Mouse (Mus musculus): ENCODE measurements around the gene B3glct. TPM values are rescaled to one million over a fixed set of nuclear protein-coding genes. Genes with fewer than 3 reads are reported as not detected.

B3glct gene
- polyA plus RNA-seq, 1 experiment from 2014 or later, result 13.8 TPM

GRCm38 (mm10) chr5:149731776-149732175 lies 53.7 kb downstream of the B3glct start:
- H3K4me3 ChIP-seq (ENCODE audit: low read length), result no peak overlapping the region
- peaks cover 8% of the 10 kb centered on the region; the same call in 1 of the 2 replicates for H3K36me3 ChIP-seq (ENCODE audit: control insufficient read depth, insufficient read depth, low read length)
- no peaks in the 10 kb centered on the region for H3K27me3 ChIP-seq (ENCODE audit: control insufficient read depth, insufficient read depth, low read depth, low read length)
- no peak overlapping the region for H3K27ac ChIP-seq (ENCODE audit: low read length)
- peaks cover 4% of the 10 kb centered on the region; the same call in 1 of the 2 replicates for H3K9me3 ChIP-seq (ENCODE audit: control insufficient read depth, low read length)
- no peak overlapping the region for H3K9ac ChIP-seq (ENCODE audit: low read length)
- WGBS, result 91% methylated on average over 8 of the region's 8 CpGs
- no peak for ATAC-seq (ENCODE audit: low read depth)
- no peaks in the 10 kb centered on the region for H3K4me1 ChIP-seq (replicated peaks; ENCODE audit: control insufficient read depth, insufficient read depth, low read length)
- no peak overlapping the region for H3K4me2 ChIP-seq (ENCODE audit: low read depth, low read length)

GRCm38 (mm10) chr5:149737210-149737609 lies 59.2 kb downstream of the B3glct start:
- Histone ChIP-seq H3K4me2 (ENCODE audit: low read depth, low read length) (no peak overlapping the region), H3K9me3 (ENCODE audit: control insufficient read depth, low read length) (peaks cover 3% of the 10 kb centered on the region; the same call in 1 of the 2 replicates), H3K27me3 (ENCODE audit: control insufficient read depth, insufficient read depth, low read depth, low read length) (no peaks in the 10 kb centered on the region), H3K9ac (ENCODE audit: low read length) (no peak overlapping the region), H3K4me1 (replicated peaks; ENCODE audit: control insufficient read depth, insufficient read depth, low read length) (no peaks in the 10 kb centered on the region), H3K4me3 (ENCODE audit: low read length) (no peak overlapping the region), H3K36me3 (ENCODE audit: control insufficient read depth, insufficient read depth, low read length) (peaks cover 8% of the 10 kb centered on the region), H3K27ac (ENCODE audit: low read length) (no peak overlapping the region)
- ATAC-seq (ENCODE audit: low read depth), result no peak
- WGBS, result 94% methylated on average over 1 of the region's 1 CpGs

- Histone ChIP-seq H3K9me3 (ENCODE audit: control insufficient read depth, low read length) (peaks cover 3% of the 10 kb centered on the region; the same call in 1 of the 2 replicates), H3K4me1 (replicated peaks; ENCODE audit: control insufficient read depth, insufficient read depth, low read length) (no peaks in the 10 kb centered on the region), H3K9ac (ENCODE audit: low read length) (no peak overlapping the region), H3K4me2 (ENCODE audit: low read depth, low read length) (no peak overlapping the region), H3K27me3 (ENCODE audit: control insufficient read depth, insufficient read depth, low read depth, low read length) (no peaks in the 10 kb centered on the region), H3K36me3 (ENCODE audit: control insufficient read depth, insufficient read depth, low read length) (peaks cover 5% of the 10 kb centered on the region), H3K4me3 (ENCODE audit: low read length) (no peak overlapping the region), H3K27ac (ENCODE audit: low read length) (no peak overlapping the region)
- WGBS, result 86% methylated on average over 7 of the region's 7 CpGs
- no peak for ATAC-seq (ENCODE audit: low read depth)
Observed at GRCm38 (mm10) chr5:149740145-149740544, 62.1 kb downstream of the B3glct start.

- 79% methylated on average over 3 of the region's 3 CpGs for WGBS
Observed at GRCm38 (mm10) chr5:149740703-149741102, 62.7 kb downstream of the B3glct start.

GRCm38 (mm10) chr5:149742286-149742685 lies 64.3 kb downstream of the B3glct start:
- H3K9ac ChIP-seq (ENCODE audit: low read length), result no peak overlapping the region
- peaks cover 3% of the 10 kb centered on the region; the same call in 1 of the 2 replicates for H3K9me3 ChIP-seq (ENCODE audit: control insufficient read depth, low read length)
- no peak overlapping the region for H3K27ac ChIP-seq (ENCODE audit: low read length)
- 90% methylated on average over 9 of the region's 9 CpGs for WGBS
- H3K27me3 ChIP-seq (ENCODE audit: control insufficient read depth, insufficient read depth, low read depth, low read length), result no peaks in the 10 kb centered on the region
- no peak overlapping the region for H3K4me2 ChIP-seq (ENCODE audit: low read depth, low read length)
- ATAC-seq (ENCODE audit: low read depth), result no peak
- H3K36me3 ChIP-seq (ENCODE audit: control insufficient read depth, insufficient read depth, low read length), result 0 out of 2 replicates have a peak, but pooled peaks cover 2% of the 10 kb centered on the region
- H3K4me3 ChIP-seq (ENCODE audit: low read length), result no peak overlapping the region
- H3K4me1 ChIP-seq (replicated peaks; ENCODE audit: control insufficient read depth, insufficient read depth, low read length), result no peaks in the 10 kb centered on the region

More at GRCm38 (mm10) chr5:149740703-149741102, 62.7 kb downstream of the B3glct start:
- H3K4me3 ChIP-seq (ENCODE audit: low read length), result no peak overlapping the region
- H3K4me2 ChIP-seq (ENCODE audit: low read depth, low read length), result no peak overlapping the region
- H3K4me1 ChIP-seq (replicated peaks; ENCODE audit: control insufficient read depth, insufficient read depth, low read length), result no peaks in the 10 kb centered on the region
- peaks cover 5% of the 10 kb centered on the region for H3K36me3 ChIP-seq (ENCODE audit: control insufficient read depth, insufficient read depth, low read length)
- H3K27me3 ChIP-seq (ENCODE audit: control insufficient read depth, insufficient read depth, low read depth, low read length), result no peaks in the 10 kb centered on the region
- no peak overlapping the region for H3K27ac ChIP-seq (ENCODE audit: low read length)
- H3K9me3 ChIP-seq (ENCODE audit: control insufficient read depth, low read length), result peaks cover 3% of the 10 kb centered on the region; the same call in 1 of the 2 replicates
- ATAC-seq (ENCODE audit: low read depth), result no peak
- H3K9ac ChIP-seq (ENCODE audit: low read length), result no peak overlapping the region

- Histone ChIP-seq H3K36me3 (ENCODE audit: control insufficient read depth, insufficient read depth, low read length) (0 out of 2 replicates have a peak, but pooled peaks cover 2% of the 10 kb centered on the region), H3K27ac (ENCODE audit: low read length) (no peak overlapping the region), H3K4me1 (replicated peaks; ENCODE audit: control insufficient read depth, insufficient read depth, low read length) (no peaks in the 10 kb centered on the region), H3K4me2 (ENCODE audit: low read depth, low read length) (no peak overlapping the region), H3K9me3 (ENCODE audit: control insufficient read depth, low read length) (peaks cover 3% of the 10 kb centered on the region; the same call in 1 of the 2 replicates), H3K9ac (ENCODE audit: low read length) (no peak overlapping the region), H3K27me3 (ENCODE audit: control insufficient read depth, insufficient read depth, low read depth, low read length) (no peaks in the 10 kb centered on the region), H3K4me3 (ENCODE audit: low read length) (no peak overlapping the region)
- ATAC-seq (ENCODE audit: low read depth), result no peak
- 89% methylated on average over 9 of the region's 9 CpGs for WGBS
Observed at GRCm38 (mm10) chr5:149745079-149745478, 67.0 kb downstream of the B3glct start.

- H3K4me1 ChIP-seq (replicated peaks; ENCODE audit: control insufficient read depth, insufficient read depth, low read length), result no peaks in the 10 kb centered on the region
- 83% methylated on average over 27 of the region's 27 CpGs for whole genome bisulfite sequencing
- no peak overlapping the region for H3K27ac ChIP-seq (ENCODE audit: low read length)
- H3K27me3 ChIP-seq (ENCODE audit: control insufficient read depth, insufficient read depth, low read depth, low read length), result no peaks in the 10 kb centered on the region
- no peaks in the 10 kb centered on the region for H3K9me3 ChIP-seq (ENCODE audit: control insufficient read depth, low read length)
- no peak overlapping the region for H3K4me2 ChIP-seq (ENCODE audit: low read depth, low read length)
- H3K36me3 ChIP-seq (ENCODE audit: control insufficient read depth, insufficient read depth, low read length), result no peaks in the 10 kb centered on the region
- H3K4me3 ChIP-seq (ENCODE audit: low read length), result no peak overlapping the region
- ATAC-seq (ENCODE audit: low read depth), result no peak
- H3K9ac ChIP-seq (ENCODE audit: low read length), result no peak overlapping the region
Observed at GRCm38 (mm10) chr5:149748640-149749580, 70.9 kb downstream of the B3glct start.

GRCm38 (mm10) chr5:149751861-149752260 lies 73.8 kb downstream of the B3glct start:
- no peaks in the 10 kb centered on the region for H3K27me3 ChIP-seq (ENCODE audit: control insufficient read depth, insufficient read depth, low read depth, low read length)
- no peak for ATAC-seq (ENCODE audit: low read depth)
- H3K4me1 ChIP-seq (replicated peaks; ENCODE audit: control insufficient read depth, insufficient read depth, low read length), result no peaks in the 10 kb centered on the region
- no peaks in the 10 kb centered on the region for H3K36me3 ChIP-seq (ENCODE audit: control insufficient read depth, insufficient read depth, low read length)
- H3K27ac ChIP-seq (ENCODE audit: low read length), result no peak overlapping the region
- H3K4me2 ChIP-seq (ENCODE audit: low read depth, low read length), result no peak overlapping the region
- 60% methylated on average over 5 of the region's 5 CpGs for WGBS
- no peak overlapping the region for H3K4me3 ChIP-seq (ENCODE audit: low read length)
- no peaks in the 10 kb centered on the region for H3K9me3 ChIP-seq (ENCODE audit: control insufficient read depth, low read length)
- H3K9ac ChIP-seq (ENCODE audit: low read length), result no peak overlapping the region

GRCm38 (mm10) chr5:149753073-149753472 lies 75.0 kb downstream of the B3glct start:
- Histone ChIP-seq H3K27me3 (ENCODE audit: control insufficient read depth, insufficient read depth, low read depth, low read length) (no peaks in the 10 kb centered on the region), H3K4me1 (replicated peaks; ENCODE audit: control insufficient read depth, insufficient read depth, low read length) (no peaks in the 10 kb centered on the region), H3K9ac (ENCODE audit: low read length) (no peak overlapping the region), H3K4me2 (ENCODE audit: low read depth, low read length) (no peak overlapping the region), H3K4me3 (ENCODE audit: low read length) (no peak overlapping the region), H3K27ac (ENCODE audit: low read length) (no peak overlapping the region), H3K9me3 (ENCODE audit: control insufficient read depth, low read length) (no peaks in the 10 kb centered on the region), H3K36me3 (ENCODE audit: control insufficient read depth, insufficient read depth, low read length) (no peaks in the 10 kb centered on the region)
- 76% methylated on average over 3 of the region's 3 CpGs for WGBS
- no peak for ATAC-seq (ENCODE audit: low read depth)

Data from lung, embryonic 16.5 days (tissue).